Mouse (Mus musculus): Measurements from ENCODE around the gene Sqstm1.

DNA sequence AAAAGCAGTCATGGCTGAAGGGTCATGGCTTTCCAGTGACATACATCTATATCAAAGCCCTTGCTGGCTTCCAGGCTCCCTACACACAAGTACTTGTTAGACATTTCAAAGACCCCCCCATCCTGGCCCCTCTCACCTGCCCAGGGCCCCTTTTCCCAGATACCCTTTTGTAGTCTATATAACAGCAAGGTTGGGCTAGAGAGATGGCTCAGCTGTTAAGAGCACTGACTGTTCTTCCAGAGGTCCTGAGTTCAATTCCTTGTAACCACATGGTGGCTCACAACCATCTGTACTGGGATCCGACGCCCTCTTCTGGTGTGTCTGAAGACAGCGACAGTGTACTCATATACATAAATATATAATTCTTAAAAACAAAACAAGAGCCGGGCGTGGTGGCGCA, 4.0 kb upstream of the Sqstm1 start:
- no peak for TF ChIP-seq CTCF (IDR thresholded peaks at IDR 0.05; ENCODE audit: control insufficient read depth, insufficient read depth, insufficient replicate concordance, low read depth, low read length)
- no peak for TF ChIP-seq POLR2A (IDR thresholded peaks at IDR 0.05; ENCODE audit: control insufficient read depth, low read depth, low read length)

Measured in testis, adult 2 months (tissue).